Mouse (Mus musculus): ENCODE measurements around the gene Sertad2. TPM values are rescaled to one million over a fixed set of nuclear protein-coding genes. Genes with fewer than 3 reads are reported as not detected.
A peak's percentile ranks its signal among the peaks of the same experiment; 100 is the strongest.

Gene Sertad2
- polyA plus RNA-seq, 1 experiment from 2014 or later = 23.6 TPM

- Histone ChIP-seq H3K4me1 (ENCODE audit: control insufficient read depth, insufficient read depth, low read length) (no peaks in the 10 kb centered on the region), H3K4me2 (ENCODE audit: low read depth, severe bottlenecking) (no peak overlapping the region), H3K36me3 (ENCODE audit: control insufficient read depth, insufficient read depth, low read length) (no peaks in the 10 kb centered on the region), H3K9me3 (ENCODE audit: control insufficient read depth, low read length) (no peaks in the 10 kb centered on the region), H3K4me3 (ENCODE audit: low read depth, low read length) (no peak overlapping the region), H3K27me3 (ENCODE audit: control insufficient read depth, insufficient read depth, low read length) (no peaks in the 10 kb centered on the region), H3K27ac (replicated peaks; ENCODE audit: low read depth, low read length) (no peak overlapping the region), H3K9ac (ENCODE audit: low read length) (no peak overlapping the region)
- WGBS = 88% methylated on average over 1 of the region's 1 CpGs
- no peak for DNase-seq (ENCODE audit: low spot score)
- ATAC-seq (ENCODE audit: insufficient number of reproducible peaks, low FRiP score, low TSS enrichment, low read depth) = no peak
Observed at GRCm38 (mm10) chr11:20524435-20524834, 18.6 kb upstream of the Sertad2 start.

- ATAC-seq (ENCODE audit: insufficient number of reproducible peaks, low FRiP score, low TSS enrichment, low read depth) (no peak), DNase-seq (ENCODE audit: low spot score) (no peak)
- Histone ChIP-seq H3K4me1 (ENCODE audit: control insufficient read depth, insufficient read depth, low read length) (no peaks in the 10 kb centered on the region), H3K4me2 (ENCODE audit: low read depth, severe bottlenecking) (no peak overlapping the region), H3K36me3 (ENCODE audit: control insufficient read depth, insufficient read depth, low read length) (no peaks in the 10 kb centered on the region), H3K27me3 (ENCODE audit: control insufficient read depth, insufficient read depth, low read length) (no peaks in the 10 kb centered on the region), H3K4me3 (ENCODE audit: low read depth, low read length) (no peak overlapping the region), H3K27ac (replicated peaks; ENCODE audit: low read depth, low read length) (no peak overlapping the region), H3K9me3 (ENCODE audit: control insufficient read depth, low read length) (no peaks in the 10 kb centered on the region), H3K9ac (ENCODE audit: low read length) (no peak overlapping the region)
- WGBS = 87% methylated on average over 8 of the region's 8 CpGs
Observed at GRCm38 (mm10) chr11:20525909-20526308, 17.1 kb upstream of the Sertad2 start.

DNA sequence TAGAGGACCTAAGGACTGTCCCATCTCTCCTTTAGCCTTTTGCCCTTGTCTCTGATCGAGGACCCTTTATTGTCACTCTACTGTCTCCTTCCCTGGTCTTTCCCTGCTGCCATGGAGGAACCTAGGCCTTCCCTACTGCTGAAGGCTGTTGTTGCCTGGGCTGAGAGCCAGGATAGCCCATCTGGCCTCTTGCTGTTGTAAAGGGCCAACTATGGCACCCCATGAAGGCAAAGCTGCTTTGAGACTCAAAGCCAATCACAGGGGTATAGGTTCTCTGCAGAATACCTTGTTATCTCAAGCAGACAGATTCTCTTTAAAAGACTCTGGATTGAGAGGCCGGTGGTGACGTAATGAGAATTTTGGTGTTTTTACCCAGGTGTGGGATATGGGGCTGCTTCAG, 15.2 kb upstream of the Sertad2 start:
- ATAC-seq (ENCODE audit: insufficient number of reproducible peaks, low FRiP score, low TSS enrichment, low read depth) (no peak), DNase-seq (ENCODE audit: low spot score) (no peak)
- Histone ChIP-seq H3K9ac (ENCODE audit: low read length) (no peak overlapping the region), H3K4me2 (ENCODE audit: low read depth, severe bottlenecking) (no peak overlapping the region), H3K4me1 (ENCODE audit: control insufficient read depth, insufficient read depth, low read length) (no peaks in the 10 kb centered on the region), H3K9me3 (ENCODE audit: control insufficient read depth, low read length) (no peaks in the 10 kb centered on the region), H3K27ac (replicated peaks; ENCODE audit: low read depth, low read length) (no peak overlapping the region), H3K36me3 (ENCODE audit: control insufficient read depth, insufficient read depth, low read length) (no peaks in the 10 kb centered on the region), H3K4me3 (ENCODE audit: low read depth, low read length) (no peak overlapping the region), H3K27me3 (ENCODE audit: control insufficient read depth, insufficient read depth, low read length) (no peaks in the 10 kb centered on the region)
- 86% methylated on average over 3 of the region's 3 CpGs for WGBS

- Histone ChIP-seq H3K27ac (replicated peaks; ENCODE audit: low read depth, low read length) (no peak overlapping the region), H3K9ac (ENCODE audit: low read length) (peak overlapping the region; percentile 63), H3K4me3 (ENCODE audit: low read depth, low read length) (peak overlapping the region; percentile 34), H3K4me2 (ENCODE audit: low read depth, severe bottlenecking) (peak overlapping the region; percentile 65), H3K4me1 (ENCODE audit: control insufficient read depth, insufficient read depth, low read length) (no peaks in the 10 kb centered on the region), H3K36me3 (ENCODE audit: control insufficient read depth, insufficient read depth, low read length) (no peaks in the 10 kb centered on the region), H3K27me3 (ENCODE audit: control insufficient read depth, insufficient read depth, low read length) (no peaks in the 10 kb centered on the region), H3K9me3 (ENCODE audit: control insufficient read depth, low read length) (no peaks in the 10 kb centered on the region)
- 40% methylated on average over 1 of the region's 1 CpGs for WGBS
- DNase-seq (ENCODE audit: low spot score) (no peak), ATAC-seq (ENCODE audit: insufficient number of reproducible peaks, low FRiP score, low TSS enrichment, low read depth) (no peak)
Observed at GRCm38 (mm10) chr11:20531682-20531991, 11.4 kb upstream of the Sertad2 start.

DNA sequence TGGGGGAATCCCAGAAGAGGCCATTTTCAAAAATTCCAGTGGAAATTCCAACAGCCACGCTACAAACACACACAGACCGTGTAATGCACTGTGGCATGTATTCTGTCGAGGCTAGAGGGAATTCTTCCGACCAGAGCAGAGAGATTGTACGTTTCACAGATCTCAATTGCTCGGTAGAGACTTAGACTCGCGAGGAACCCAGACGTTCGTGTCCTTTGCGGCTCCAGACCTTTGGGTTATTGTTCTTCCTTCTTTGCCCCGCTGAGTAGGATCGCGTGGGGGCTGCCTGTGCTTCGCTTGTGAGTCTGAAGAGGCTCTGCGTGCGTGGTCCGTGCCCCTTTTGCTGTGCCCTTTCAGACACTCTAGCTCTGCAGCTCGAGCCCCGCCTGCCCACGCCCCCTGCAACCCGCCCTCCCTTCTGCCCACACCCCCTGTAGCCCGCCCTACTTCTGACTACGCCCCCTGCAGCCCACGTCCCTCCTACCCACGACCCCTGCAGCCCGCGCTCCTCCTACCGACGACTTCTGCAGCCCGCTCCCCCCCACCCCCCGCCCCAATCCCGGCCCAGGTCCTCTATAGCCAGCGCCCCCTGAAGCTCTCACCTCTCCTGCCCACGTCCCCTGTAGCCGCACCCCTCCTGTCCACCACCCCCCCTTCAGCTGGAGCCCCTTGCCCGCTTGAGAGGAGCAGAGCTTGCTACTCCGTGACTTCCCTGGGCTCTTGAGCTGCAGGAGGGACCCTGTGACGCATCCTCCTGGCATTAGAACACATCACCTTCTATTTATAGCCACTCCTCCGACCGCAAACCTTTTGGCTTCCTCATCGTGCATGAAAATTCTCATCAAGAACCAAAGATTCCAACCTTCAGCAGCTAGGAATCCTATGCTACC, 10.8 kb upstream of the Sertad2 start:
- peak overlapping the region; percentile 34 for H3K4me3 ChIP-seq (ENCODE audit: low read depth, low read length)
- ATAC-seq (ENCODE audit: insufficient number of reproducible peaks, low FRiP score, low TSS enrichment, low read depth) (peak; percentile 93), DNase-seq (ENCODE audit: low spot score) (peak; percentile 79)
- H3K9ac ChIP-seq (ENCODE audit: low read length) = peak overlapping the region; percentile 63
- H3K27me3 ChIP-seq (ENCODE audit: control insufficient read depth, insufficient read depth, low read length) = no peaks in the 10 kb centered on the region
- no peak overlapping the region for H3K27ac ChIP-seq (replicated peaks; ENCODE audit: low read depth, low read length)
- H3K9me3 ChIP-seq (ENCODE audit: control insufficient read depth, low read length) = no peaks in the 10 kb centered on the region
- H3K4me2 ChIP-seq (ENCODE audit: low read depth, severe bottlenecking) = peak overlapping the region; percentile 65
- WGBS = under 1% methylated on average over 37 of the region's 42 CpGs
- H3K36me3 ChIP-seq (ENCODE audit: control insufficient read depth, insufficient read depth, low read length) = no peaks in the 10 kb centered on the region
- no peaks in the 10 kb centered on the region for H3K4me1 ChIP-seq (ENCODE audit: control insufficient read depth, insufficient read depth, low read length)

DNA sequence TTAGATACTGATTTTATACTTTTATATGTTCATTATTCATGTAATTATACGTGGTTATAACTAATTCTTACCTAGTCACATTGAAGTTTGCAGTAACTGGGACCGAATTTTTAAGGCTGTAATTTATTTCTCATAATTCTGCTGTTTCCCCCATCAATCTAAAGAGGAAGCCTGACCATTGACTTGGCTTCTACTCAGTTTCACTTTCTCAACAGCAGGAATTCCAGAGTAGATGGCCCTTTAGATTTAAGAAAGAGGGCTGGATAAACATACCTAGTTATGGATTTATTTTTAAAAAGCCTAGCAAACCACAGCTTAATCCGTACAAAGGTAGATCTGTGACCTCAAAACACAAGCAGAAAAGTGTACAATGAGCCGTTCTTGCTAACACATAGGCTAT, 9.8 kb upstream of the Sertad2 start:
- H3K4me2 ChIP-seq (ENCODE audit: low read depth, severe bottlenecking) = no peak overlapping the region
- no peak overlapping the region for H3K9ac ChIP-seq (ENCODE audit: low read length)
- no peak overlapping the region for H3K27ac ChIP-seq (replicated peaks; ENCODE audit: low read depth, low read length)
- H3K36me3 ChIP-seq (ENCODE audit: control insufficient read depth, insufficient read depth, low read length) = no peaks in the 10 kb centered on the region
- no peaks in the 10 kb centered on the region for H3K4me1 ChIP-seq (ENCODE audit: control insufficient read depth, insufficient read depth, low read length)
- no peak overlapping the region for H3K4me3 ChIP-seq (ENCODE audit: low read depth, low read length)
- DNase-seq (ENCODE audit: low spot score) = no peak
- WGBS = 87% methylated on average over 4 of the region's 4 CpGs
- H3K9me3 ChIP-seq (ENCODE audit: control insufficient read depth, low read length) = no peaks in the 10 kb centered on the region
- ATAC-seq (ENCODE audit: insufficient number of reproducible peaks, low FRiP score, low TSS enrichment, low read depth) = no peak
- H3K27me3 ChIP-seq (ENCODE audit: control insufficient read depth, insufficient read depth, low read length) = no peaks in the 10 kb centered on the region

GRCm38 (mm10) chr11:20537221-20537620, 5.8 kb upstream of the Sertad2 start:
- no peaks in the 10 kb centered on the region for H3K27me3 ChIP-seq (ENCODE audit: control insufficient read depth, insufficient read depth, low read length)
- ATAC-seq (ENCODE audit: insufficient number of reproducible peaks, low FRiP score, low TSS enrichment, low read depth) (no peak), DNase-seq (ENCODE audit: low spot score) (no peak)
- H3K4me1 ChIP-seq (ENCODE audit: control insufficient read depth, insufficient read depth, low read length) = peaks cover 4% of the 10 kb centered on the region
- no peak overlapping the region for H3K4me2 ChIP-seq (ENCODE audit: low read depth, severe bottlenecking)
- no peak overlapping the region for H3K27ac ChIP-seq (replicated peaks; ENCODE audit: low read depth, low read length)
- H3K9ac ChIP-seq (ENCODE audit: low read length) = no peak overlapping the region
- H3K9me3 ChIP-seq (ENCODE audit: control insufficient read depth, low read length) = no peaks in the 10 kb centered on the region
- no peak overlapping the region for H3K4me3 ChIP-seq (ENCODE audit: low read depth, low read length)
- WGBS = 87% methylated on average over 3 of the region's 3 CpGs
- H3K36me3 ChIP-seq (ENCODE audit: control insufficient read depth, insufficient read depth, low read length) = no peaks in the 10 kb centered on the region

GRCm38 (mm10) chr11:20538496-20538895, 4.6 kb upstream of the Sertad2 start:
- Histone ChIP-seq H3K9ac (ENCODE audit: low read length) (no peak overlapping the region), H3K4me1 (ENCODE audit: control insufficient read depth, insufficient read depth, low read length) (peaks cover 4% of the 10 kb centered on the region), H3K27ac (replicated peaks; ENCODE audit: low read depth, low read length) (no peak overlapping the region), H3K27me3 (ENCODE audit: control insufficient read depth, insufficient read depth, low read length) (no peaks in the 10 kb centered on the region), H3K9me3 (ENCODE audit: control insufficient read depth, low read length) (no peaks in the 10 kb centered on the region), H3K4me2 (ENCODE audit: low read depth, severe bottlenecking) (no peak overlapping the region), H3K36me3 (ENCODE audit: control insufficient read depth, insufficient read depth, low read length) (no peaks in the 10 kb centered on the region), H3K4me3 (ENCODE audit: low read depth, low read length) (no peak overlapping the region)
- DNase-seq (ENCODE audit: low spot score) (no peak), ATAC-seq (ENCODE audit: insufficient number of reproducible peaks, low FRiP score, low TSS enrichment, low read depth) (no peak)
- WGBS = 77% methylated on average over 3 of the region's 3 CpGs

DNA sequence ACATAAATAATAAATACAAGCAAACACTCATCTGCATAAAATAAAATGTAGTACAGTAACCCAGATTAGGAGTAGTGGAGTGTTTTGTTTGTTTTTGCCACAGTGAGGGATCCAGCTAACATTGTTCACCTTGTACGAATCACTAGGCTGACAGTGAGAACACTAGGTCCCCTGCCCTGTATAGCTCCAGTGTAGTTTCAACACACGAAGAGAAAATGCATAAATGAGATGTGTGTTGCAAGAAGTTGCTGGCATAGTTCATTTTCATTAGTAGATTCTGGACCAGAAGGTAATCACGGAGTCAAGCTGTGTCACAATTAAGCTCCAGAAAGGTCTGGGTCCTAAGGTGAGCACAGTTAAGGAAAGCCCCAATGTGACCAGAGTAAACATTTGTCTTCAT, 1.8 kb upstream of the Sertad2 start:
- no peak overlapping the region for H3K4me2 ChIP-seq (ENCODE audit: low read depth, severe bottlenecking)
- H3K27ac ChIP-seq (replicated peaks; ENCODE audit: low read depth, low read length) = no peak overlapping the region
- peaks cover 4% of the 10 kb centered on the region for H3K4me1 ChIP-seq (ENCODE audit: control insufficient read depth, insufficient read depth, low read length)
- no peaks in the 10 kb centered on the region for H3K9me3 ChIP-seq (ENCODE audit: control insufficient read depth, low read length)
- no peak for DNase-seq (ENCODE audit: low spot score)
- WGBS = 70% methylated on average over 3 of the region's 3 CpGs
- H3K27me3 ChIP-seq (ENCODE audit: control insufficient read depth, insufficient read depth, low read length) = no peaks in the 10 kb centered on the region
- H3K9ac ChIP-seq (ENCODE audit: low read length) = no peak overlapping the region
- no peak overlapping the region for H3K4me3 ChIP-seq (ENCODE audit: low read depth, low read length)
- ATAC-seq (ENCODE audit: insufficient number of reproducible peaks, low FRiP score, low TSS enrichment, low read depth) = no peak
- no peaks in the 10 kb centered on the region for H3K36me3 ChIP-seq (ENCODE audit: control insufficient read depth, insufficient read depth, low read length)

Measured in limb, embryonic 11.5 days (tissue).